Comparison of ENCODE assay signal across 8 mouse cellular contexts in the genomic region with DNA sequence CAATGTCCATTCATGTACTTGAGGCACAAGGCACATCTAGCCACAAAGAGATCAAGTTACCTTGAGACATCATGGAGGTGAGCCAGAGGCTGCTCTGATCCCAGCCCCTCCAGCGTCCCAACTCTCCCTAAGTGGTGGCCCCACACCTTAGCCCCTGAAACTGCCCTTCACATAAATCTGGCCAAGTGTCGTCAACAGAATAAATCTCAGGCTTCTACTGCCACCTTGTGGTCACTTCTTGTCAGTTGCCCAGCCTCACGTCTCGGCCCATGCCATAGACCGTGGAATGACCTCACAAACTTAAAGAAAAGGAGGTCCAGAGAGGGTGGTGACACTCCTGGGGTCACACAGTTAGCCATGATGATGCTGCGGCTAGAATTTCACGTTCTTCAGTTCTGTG.
DNase-seq lines count a peak whose midpoint lies in the region; ATAC-seq and TF ChIP-seq lines count a peak whose summit lies in the region.
"Had no signal": no experiment of that assay in that cellular context is flagged by ENCODE, and none has a peak within 500 bp of the region (broad histone marks: within the 10 kb centered on the region; RNA-seq: fewer than 3 reads in every experiment).

No protein-coding gene starts in this region.

- intact Hi-C loops in left cerebral cortex, adult 2 months (cut with DNase I), result loop anchor here (2.0 to 10.0 kb wide), 5 partner anchors 130 to 1472 kb away; a partner anchor contains a TSS

- ATAC-seq in megakaryocyte progenitor cell, adult 5-6 weeks (replicated peaks; ENCODE audit: poor library complexity), result peak; percentile 94

- no peak overlapping the region for H3K27ac ChIP-seq in left cerebral cortex, adult 2 months
- H3K27ac ChIP-seq: neural tube, embryonic 12.5 days had no signal

- H3K4me3 ChIP-seq in left cerebral cortex, adult 2 months, result no peak overlapping the region
- H3K4me3 ChIP-seq: neural tube, embryonic 12.5 days had no signal

- peak; percentile 89 for TF ChIP-seq CTCF in left cerebral cortex, adult 2 months (IDR thresholded peaks at IDR 0.05)

- DNase-seq in adipocyte (ENCODE audit: low spot score), result peak; percentile 77
- DNase-seq in cerebellum, adult 9-10 months, result peak; percentile 74
- DNase-seq in frontal cortex, postnatal 25 days (ENCODE audit: low spot score in 2 of 2), result peak; percentile 62 to 64
- peak; percentile 77 for DNase-seq in induced T-regulatory cell, adult 2 months (ENCODE audit: low read depth)
- DNase-seq in left cerebral cortex, adult 2 months (ENCODE audit: extremely low spot score in 1 of 2, low spot score in 2 of 2), result peak; percentile 55 to 65
- DNase-seq in spleen, adult 12 weeks (ENCODE audit: low spot score), result peak; percentile 15

Comparison
In these comparisons a context has a peak if more than half of its experiments do, and no peak if none do; other contexts are left out.
1. DNase-seq: peak in every context shown above with its lines; median percentile 77 in adipocyte; 77 in induced T-regulatory cell, adult 2 months; 74 in cerebellum, adult 9-10 months; 63 in frontal cortex, postnatal 25 days; 60 in left cerebral cortex, adult 2 months; 15 in spleen, adult 12 weeks.